Mouse (Mus musculus): ENCODE results near the gene Miip.
A peak's percentile ranks its signal among the peaks of the same experiment; 100 is the strongest.

Miip gene

DNA sequence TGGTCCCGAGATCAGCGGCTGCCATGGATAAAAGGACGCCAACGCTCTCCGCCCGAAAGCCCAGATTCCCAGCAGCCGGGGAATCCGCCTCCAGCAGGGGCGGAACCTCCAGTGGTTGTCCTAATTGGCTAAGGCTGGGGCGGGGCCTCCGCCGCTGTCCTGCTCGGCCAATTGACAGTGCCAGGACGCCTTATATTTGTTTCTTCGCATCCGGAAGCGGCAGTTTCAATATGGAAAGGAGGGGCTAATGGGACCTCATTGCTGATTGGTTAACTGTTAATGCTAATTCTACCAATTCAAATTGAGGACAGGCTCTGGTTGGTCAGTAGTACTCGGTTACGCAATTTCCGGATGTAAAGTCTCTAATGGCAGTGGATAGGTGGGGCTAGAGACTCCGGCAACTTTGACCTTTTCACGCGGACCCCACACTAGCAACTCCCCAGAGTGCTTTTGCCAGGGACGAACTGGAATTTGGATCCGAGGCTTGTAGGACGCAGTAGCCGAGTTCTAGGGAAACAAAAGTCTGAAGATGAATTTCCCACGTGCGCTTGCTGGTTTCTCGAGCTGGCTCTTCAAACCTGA, at the start of gene Miip, which contains the start of gene Fv1:
Gene Miip (minus strand): TSS at position 367 of the 582 bp plus-strand sequence.
Gene Fv1 (plus strand): TSS at position 530 of the 582 bp plus-strand sequence.
- peak; percentile 84 to 95 for DNase-seq (ENCODE audit: low spot score in 2 of 2)

GRCm38 (mm10) chr4:147909486-147909885, 40.9 kb upstream of the Miip start:
- no peak for DNase-seq (ENCODE audit: low spot score in 2 of 2)

GRCm38 (mm10) chr4:147906230-147906629, 37.6 kb upstream of the Miip start:
- no peak for DNase-seq (ENCODE audit: low spot score in 2 of 2)

DNA sequence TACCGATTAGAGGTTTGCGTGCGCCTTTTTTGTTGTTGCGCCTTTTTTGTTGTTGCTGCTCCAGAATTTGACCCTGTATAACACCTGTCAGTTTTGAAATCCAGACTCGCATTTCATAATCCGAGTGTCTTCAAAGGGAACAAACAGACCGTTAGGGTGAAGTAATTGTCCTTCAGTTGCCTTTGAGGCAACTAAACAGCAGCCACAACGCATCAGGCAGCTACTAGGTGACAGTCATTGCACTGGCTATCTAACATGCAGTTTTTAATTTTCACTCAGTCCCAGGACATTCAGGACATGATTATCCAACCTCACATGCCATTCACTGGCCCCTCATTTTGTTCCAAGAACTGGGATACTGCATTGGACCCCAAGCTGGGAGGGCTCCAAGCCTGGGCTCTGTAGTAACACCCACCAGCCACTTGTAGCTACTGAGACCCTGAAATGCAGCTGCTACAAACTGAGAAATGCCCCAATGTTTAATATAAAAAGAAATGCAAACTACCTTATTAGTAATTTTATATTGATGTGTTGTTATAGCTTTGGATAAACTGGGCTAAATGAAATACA, 36.6 kb upstream of the Miip start:
- no peak for DNase-seq (ENCODE audit: low spot score in 2 of 2)

DNA sequence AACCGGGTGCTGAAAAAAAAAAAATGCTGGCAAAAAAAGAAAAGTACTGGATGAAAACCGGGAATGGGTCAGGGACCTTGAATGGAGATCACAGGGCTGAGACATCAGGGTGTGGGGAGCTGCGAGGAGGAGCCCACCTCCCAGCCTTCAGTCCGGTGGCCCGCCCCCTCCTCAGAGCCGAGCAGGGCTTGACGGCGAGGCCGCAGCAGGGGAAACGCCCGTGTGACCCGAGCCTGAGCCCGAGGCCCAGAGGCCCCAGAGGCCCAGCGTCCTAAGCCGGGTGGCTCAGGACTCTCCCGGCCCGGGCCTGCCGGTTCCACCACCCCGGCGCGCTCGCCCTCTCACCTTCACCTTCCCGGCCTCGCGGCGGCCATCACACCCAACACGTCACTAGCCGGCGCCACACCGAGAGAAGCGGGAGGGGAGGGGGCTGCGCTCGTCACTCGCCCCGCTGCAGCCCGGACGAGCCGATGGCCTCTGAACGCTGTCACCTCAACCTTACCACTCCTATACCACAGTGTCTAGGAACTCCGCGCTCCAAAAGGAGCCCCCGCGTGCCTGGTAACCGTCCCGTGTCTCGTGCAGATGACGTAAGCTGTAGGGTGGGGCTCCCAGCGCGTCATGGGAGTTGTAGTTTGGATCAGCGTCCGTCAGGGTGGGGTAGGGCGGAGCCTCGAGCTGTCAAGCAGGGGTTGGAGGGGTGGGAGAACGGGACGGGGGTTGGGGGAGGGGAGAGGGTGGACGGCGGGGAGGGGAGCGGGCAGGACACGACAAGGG, 35.9 kb upstream of the Miip start, which contains the start of gene Mfn2:
Gene Mfn2 (minus strand): TSS at position 392 of the 777 bp plus-strand sequence.
- peak; percentile 92 for DNase-seq (ENCODE audit: low spot score in 2 of 2)

GRCm38 (mm10) chr4:147903601-147904000, 35.0 kb upstream of the Miip start:
- no peak for DNase-seq (ENCODE audit: low spot score in 2 of 2)

DNA sequence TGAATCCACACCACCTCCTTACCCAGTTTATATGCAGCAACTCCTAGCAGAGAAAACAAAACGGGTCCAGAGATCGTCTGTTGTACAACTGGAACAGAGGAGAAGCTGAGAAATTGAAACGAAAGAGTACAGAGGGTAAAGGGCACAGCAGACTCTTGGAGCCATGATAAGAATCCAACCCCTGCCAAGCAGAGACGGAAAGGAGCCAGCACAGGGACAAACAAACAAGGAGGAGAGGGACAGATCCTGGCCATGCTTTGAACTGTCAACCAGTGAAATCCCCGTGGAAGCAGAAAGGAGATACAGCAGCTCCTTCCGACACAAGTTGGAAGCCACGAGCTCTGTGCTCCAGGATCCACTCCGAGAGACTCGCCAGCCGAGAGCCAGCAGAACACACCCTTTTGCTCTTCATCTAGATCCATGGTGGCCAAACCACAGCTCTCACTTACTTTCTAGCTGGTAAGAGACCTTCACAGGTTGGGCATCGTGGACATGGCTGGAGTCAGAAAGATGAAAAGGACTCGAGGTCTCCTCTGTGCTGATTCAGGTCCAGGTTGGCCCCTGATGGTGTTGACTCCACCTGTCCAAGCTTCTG, 34.4 kb upstream of the Miip start:
- DNase-seq (ENCODE audit: low spot score in 2 of 2) = no peak

GRCm38 (mm10) chr4:147900452-147900851, 31.8 kb upstream of the Miip start:
- DNase-seq (ENCODE audit: low spot score in 2 of 2) = no peak

- DNase-seq (ENCODE audit: low spot score in 2 of 2) = no peak
Observed at GRCm38 (mm10) chr4:147897348-147897747, 28.7 kb upstream of the Miip start.

DNA sequence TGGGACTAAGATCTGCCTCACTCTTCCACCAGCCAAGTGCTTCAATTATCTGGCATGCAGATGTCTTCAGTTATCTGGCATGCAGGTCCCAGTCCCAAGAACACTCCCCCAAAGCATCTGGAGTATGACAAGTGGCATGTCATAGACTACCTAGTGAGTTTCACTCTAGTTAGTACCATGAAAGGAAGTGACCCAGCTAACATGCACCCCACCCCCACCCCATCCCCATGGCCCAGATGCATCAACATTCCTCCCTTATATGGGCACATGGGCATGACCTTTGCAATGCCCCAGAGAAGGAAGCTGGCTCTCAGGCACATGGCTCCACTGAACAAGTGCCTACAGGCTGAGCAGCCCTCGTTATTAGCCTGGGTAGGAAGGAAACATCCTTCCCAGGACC, 27.8 kb upstream of the Miip start:
- no peak for DNase-seq (ENCODE audit: low spot score in 2 of 2)

DNA sequence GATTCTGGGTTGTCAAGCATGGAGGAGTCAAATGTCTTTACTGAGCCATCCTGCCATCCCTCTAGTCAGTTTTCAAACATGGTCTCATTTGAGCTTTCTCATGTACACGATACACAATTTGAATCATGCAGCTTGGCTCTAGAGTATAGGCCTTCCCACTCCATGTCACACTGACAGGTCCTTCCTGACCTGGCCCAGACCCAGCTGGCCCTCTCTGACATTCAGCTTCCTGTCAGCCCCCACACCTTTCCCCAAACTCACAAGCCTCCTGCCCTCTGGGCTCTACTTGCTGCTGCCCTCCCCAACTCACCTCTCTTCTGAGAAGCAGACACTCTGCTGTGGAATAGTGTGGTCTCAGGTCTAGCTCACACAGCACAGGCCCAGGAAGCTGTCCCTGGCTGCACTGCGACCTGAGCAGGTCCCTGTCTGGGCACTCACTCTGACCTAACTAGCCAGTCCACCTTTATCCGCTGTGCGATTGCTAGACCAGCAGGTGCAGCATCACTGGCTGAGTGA, 27.3 kb upstream of the Miip start:
- no peak for DNase-seq (ENCODE audit: low spot score in 2 of 2)

- DNase-seq (ENCODE audit: low spot score in 2 of 2) = no peak
Observed at GRCm38 (mm10) chr4:147890341-147890740, 21.7 kb upstream of the Miip start.

DNA sequence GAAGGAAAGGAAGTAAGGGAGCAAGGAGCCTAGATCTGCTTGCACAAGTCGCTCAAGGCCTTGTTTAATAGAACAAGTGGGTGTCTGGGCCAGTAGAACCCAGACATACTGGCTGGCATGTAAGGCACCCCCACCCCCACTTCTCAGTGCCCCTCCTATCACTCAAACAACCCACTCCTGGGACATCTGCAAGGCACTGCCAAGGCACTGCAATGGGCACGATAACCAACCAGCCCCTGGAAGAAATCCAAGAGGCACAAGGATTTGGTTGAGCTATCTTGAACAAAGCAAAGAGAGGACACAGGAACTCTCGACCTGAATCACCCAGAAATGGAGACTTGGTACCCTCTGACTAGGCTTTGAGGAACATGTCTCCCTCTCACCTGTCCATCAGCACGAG, 19.6 kb upstream of the Miip start:
- no peak for DNase-seq (ENCODE audit: low spot score in 2 of 2)

- DNase-seq (ENCODE audit: low spot score in 2 of 2) = no peak
Observed at GRCm38 (mm10) chr4:147887277-147887676, 18.7 kb upstream of the Miip start.

DNA sequence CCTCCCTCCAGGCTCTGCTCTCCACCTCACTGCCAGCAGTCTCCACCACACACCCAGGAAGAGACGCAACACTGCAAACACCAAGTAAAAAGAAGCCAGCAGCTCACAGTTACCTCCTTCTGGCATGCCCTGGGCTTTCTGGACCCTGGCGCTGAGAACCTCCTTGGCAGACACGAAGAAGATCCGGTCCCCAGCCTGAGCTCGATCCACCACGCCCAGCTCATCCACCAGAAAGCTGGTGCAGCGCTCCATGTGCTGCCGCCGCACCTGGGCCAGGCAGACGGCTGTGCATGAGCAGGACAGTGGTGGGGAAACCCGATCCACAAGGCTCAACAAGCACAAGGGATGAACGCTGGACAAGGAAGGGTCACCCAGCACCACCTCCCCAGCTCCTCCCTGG, 17.5 kb upstream of the Miip start:
- no peak for DNase-seq (ENCODE audit: low spot score in 2 of 2)

DNA sequence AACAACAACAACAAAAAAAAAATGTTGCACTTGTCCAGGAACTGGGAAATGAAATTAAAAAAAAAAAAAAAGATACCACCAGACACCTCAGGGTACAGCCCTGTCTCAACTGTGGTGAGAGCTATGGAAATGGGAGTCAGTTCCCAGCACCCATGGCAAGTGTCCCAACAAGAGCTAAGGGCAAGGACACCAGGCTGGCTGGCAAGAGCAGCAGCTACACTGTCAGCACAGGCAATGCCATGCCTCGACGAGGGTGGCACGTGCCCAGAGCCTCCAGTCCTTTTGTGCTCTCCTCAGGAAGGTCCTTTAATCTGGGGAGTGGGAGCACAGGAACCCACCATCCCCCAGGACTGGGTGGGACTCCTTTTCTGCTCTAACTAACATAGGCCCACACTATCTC, 15.5 kb upstream of the Miip start:
- no peak for DNase-seq (ENCODE audit: low spot score in 2 of 2)

DNA sequence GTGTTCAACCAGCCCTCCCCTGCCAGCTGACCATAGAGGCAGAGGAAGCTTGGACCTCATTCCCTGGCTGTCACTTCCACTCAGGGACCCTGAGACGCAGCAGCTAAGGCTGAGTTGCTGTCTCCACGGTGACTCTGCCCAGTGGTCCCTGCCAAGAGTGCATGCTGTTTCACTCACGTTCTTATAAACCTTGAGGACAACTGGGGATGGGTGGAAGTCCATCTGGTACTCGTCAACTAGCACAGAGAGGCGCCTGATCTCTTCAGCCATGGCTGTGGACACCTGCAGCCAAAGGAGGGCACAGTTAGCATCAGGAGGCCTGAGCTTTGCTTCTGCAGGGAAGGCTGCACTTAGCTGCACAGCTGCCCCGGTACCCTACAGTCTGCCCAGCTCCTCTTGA, 14.4 kb upstream of the Miip start:
- no peak for DNase-seq (ENCODE audit: low spot score in 2 of 2)

DNA sequence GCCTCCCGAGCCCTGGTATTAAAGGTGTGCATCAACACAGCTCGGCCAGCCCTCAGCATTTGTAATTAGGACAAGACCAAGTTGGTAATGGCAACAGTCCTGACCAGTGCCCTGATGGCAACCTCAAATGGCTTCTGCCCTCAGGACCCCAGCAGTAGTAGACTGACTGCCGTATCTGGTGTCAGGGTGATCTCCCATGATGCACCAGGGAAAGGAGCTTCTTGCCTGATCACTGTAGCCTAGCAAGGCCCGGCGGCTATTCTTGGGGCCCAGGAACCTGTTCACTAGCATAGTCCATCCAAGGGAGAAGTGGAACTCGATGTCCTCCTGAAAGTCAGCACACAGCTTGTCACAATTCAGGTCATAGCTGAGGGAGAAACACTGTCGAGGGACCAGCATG, 13.2 kb upstream of the Miip start:
- no peak for DNase-seq (ENCODE audit: low spot score in 2 of 2)

DNA sequence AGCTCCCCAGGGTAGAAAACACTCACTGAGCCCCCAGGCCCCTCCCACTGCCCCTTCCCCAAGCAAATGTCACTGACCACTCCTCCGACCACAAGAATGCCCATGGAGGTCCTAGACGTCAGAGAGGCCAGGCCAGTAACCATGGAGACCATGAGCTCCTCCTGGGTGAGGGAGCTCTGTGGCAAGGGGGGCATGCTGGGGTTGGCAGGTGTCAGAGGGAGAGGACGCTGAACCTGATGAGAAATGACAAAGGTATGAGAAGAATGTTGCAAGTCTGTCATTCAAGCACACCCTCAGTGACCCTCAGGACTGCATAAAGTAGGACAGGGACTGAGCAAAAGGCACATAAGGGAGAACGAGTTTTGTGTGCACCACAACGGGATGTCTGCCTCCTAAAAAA, 11.2 kb upstream of the Miip start:
- DNase-seq (ENCODE audit: low spot score in 2 of 2) = no peak

- DNase-seq (ENCODE audit: low spot score in 2 of 2) = no peak
Observed at GRCm38 (mm10) chr4:147879456-147879855, 10.8 kb upstream of the Miip start.

GRCm38 (mm10) chr4:147878537-147878936, 9.9 kb upstream of the Miip start:
- DNase-seq (ENCODE audit: low spot score in 2 of 2) = no peak

DNA sequence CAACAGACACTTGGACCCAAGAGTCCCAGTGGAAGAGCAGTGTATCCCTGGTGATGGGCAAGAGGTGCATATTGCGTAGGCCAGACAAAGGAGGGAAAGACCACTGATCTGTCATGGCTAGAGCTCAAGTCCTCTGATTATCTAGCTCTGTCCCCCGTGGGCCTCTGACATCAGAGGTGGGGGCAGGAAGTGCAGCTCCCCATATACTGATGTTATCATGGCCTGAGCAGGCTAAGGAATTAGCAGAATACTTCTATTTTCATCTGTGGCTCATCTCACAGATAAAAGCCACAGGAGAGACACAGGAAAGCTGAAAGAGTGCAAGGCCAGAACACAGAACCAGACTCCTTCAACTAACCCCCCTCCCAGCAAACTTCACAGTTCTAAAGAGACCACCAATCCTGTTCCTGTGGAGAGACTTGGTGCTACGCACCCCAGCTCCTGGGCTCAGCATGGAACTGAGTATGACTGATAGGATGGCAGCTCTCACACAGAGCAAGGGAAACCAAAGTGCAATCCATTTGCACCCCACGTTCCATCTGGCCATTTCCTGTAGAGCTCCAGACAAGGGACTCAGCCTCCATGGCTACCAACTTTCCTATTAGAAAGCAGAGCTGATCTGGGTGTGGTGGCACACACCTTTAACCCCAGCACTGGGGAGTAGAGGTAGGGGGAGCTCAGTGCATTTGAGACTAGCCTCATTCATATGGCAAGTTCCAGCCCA, 7.4 kb upstream of the Miip start:
- DNase-seq (ENCODE audit: low spot score in 2 of 2) = no peak
